Mouse (Mus musculus) kidney, embryonic 14.5 days (tissue): ENCODE data around the gene Tectb. TPM values are rescaled to one million over a fixed set of nuclear protein-coding genes. Genes with fewer than 3 reads are reported as not detected.

ENCODE experiments used
- ATAC-seq: fragments of 200-750 bp; cut with Nextera tagmentation; 2 replicates; pipeline ENCODE4 v1.8.0; 2017; ENCODE audit warnings: moderate number of reproducible peaks, mild to moderate bottlenecking, moderate TSS enrichment, moderate library complexity; ENCODE audit not compliant: low FRiP score, low TSS enrichment
- H3K27ac ChIP-seq: fragments of 300-500 bp; sonication (generic); 2 replicates; pipeline ENCODE4 v1.5.1; 2014; ENCODE audit warnings: low read depth, mild to moderate bottlenecking, low read length, moderate library complexity, mixed read lengths
- H3K27me3 ChIP-seq: fragments of 300-500 bp; sonication (generic); 2 replicates; pipeline ENCODE4 v1.6.1; 2014; ENCODE audit warnings: mild to moderate bottlenecking, low read length; ENCODE audit not compliant: control insufficient read depth, insufficient read depth
- H3K36me3 ChIP-seq: fragments of 300-500 bp; sonication (generic); 2 replicates; pipeline ENCODE4 v1.6.1; 2014; ENCODE audit warnings: low read length, mixed read lengths; ENCODE audit not compliant: control insufficient read depth, insufficient read depth
- H3K4me1 ChIP-seq: fragments of 300-500 bp; sonication (generic); 2 replicates; pipeline ENCODE4 v1.6.1; 2014; ENCODE audit warnings: low read length, mixed read lengths; ENCODE audit not compliant: control insufficient read depth, insufficient read depth
- H3K4me2 ChIP-seq: fragments of 300-500 bp; sonication (generic); replicated peaks from 2 replicates; pipeline ENCODE4 v1.6.1; 2014; ENCODE audit warnings: low read depth, mild to moderate bottlenecking, low read length
- H3K4me3 ChIP-seq: fragments of 300-500 bp; sonication (generic); 2 replicates; pipeline ENCODE4 v1.5.1; 2014; ENCODE audit warnings: mild to moderate bottlenecking, low read length
- H3K9ac ChIP-seq: fragments of 300-500 bp; sonication (generic); 2 replicates; pipeline ENCODE4 v1.6.1; 2014; ENCODE audit warnings: low read depth, mild to moderate bottlenecking, low read length, moderate library complexity
- H3K9me3 ChIP-seq: fragments of 300-500 bp; sonication (generic); 2 replicates; pipeline ENCODE4 v1.6.1; 2016; ENCODE audit warnings: low read length; ENCODE audit not compliant: control insufficient read depth
- WGBS: fragments of 180-500 bp; shearing (Covaris S2); extraction: QIAGEN DNeasy Blood & Tissue Kit; methylation state at CpG from one replicate; pipeline ENCODE4 v1.1.7; 2014; 5-methylcytosine and 5-hydroxymethylcytosine counted together
- polyA plus RNA-seq: library from polyadenylated mRNA; unstranded; fragments of >200 nt; fragmentation: Nextera tagmentation; extraction: Ambion mirVana; gene quantifications from 2 replicates; pipeline ENCODE4 v1.2.1, GENCODE M21; 2014

Tectb gene
- polyA plus RNA-seq, 1 experiment from 2014 or later, result not detected

- H3K4me3 ChIP-seq, result no peak overlapping the region
- H3K4me2 ChIP-seq, result no peak overlapping the region
- H3K9me3 ChIP-seq, result no peaks in the 10 kb centered on the region
- 58% methylated on average over 8 of the region's 8 CpGs for WGBS
- H3K9ac ChIP-seq, result no peak overlapping the region
- no peaks in the 10 kb centered on the region for H3K36me3 ChIP-seq
- no peak for ATAC-seq
- H3K27me3 ChIP-seq, result no peaks in the 10 kb centered on the region
- peaks cover 2% of the 10 kb centered on the region; the same call in 1 of the 2 replicates for H3K4me1 ChIP-seq
- H3K27ac ChIP-seq, result no peak overlapping the region
These were observed 21.9 kb upstream of the Tectb start for GRCm38 (mm10) chr19:55158606-55159005.

- H3K4me3 ChIP-seq, result no peak overlapping the region
- WGBS, result 51% methylated on average over 6 of the region's 6 CpGs
- no peak overlapping the region for H3K9ac ChIP-seq
- H3K36me3 ChIP-seq, result no peaks in the 10 kb centered on the region
- H3K27me3 ChIP-seq, result no peaks in the 10 kb centered on the region
- H3K9me3 ChIP-seq, result no peaks in the 10 kb centered on the region
- no peak overlapping the region for H3K4me2 ChIP-seq
- no peak for ATAC-seq
- peaks cover 2% of the 10 kb centered on the region; the same call in 1 of the 2 replicates for H3K4me1 ChIP-seq
- no peak overlapping the region for H3K27ac ChIP-seq
These were observed 20.7 kb upstream of the Tectb start for GRCm38 (mm10) chr19:55159826-55160225.

GRCm38 (mm10) chr19:55162271-55162670 lies 18.3 kb upstream of the Tectb start:
- Histone ChIP-seq H3K9me3 (no peaks in the 10 kb centered on the region), H3K27ac (no peak overlapping the region), H3K36me3 (no peaks in the 10 kb centered on the region), H3K9ac (no peak overlapping the region), H3K27me3 (no peaks in the 10 kb centered on the region), H3K4me2 (no peak overlapping the region), H3K4me3 (no peak overlapping the region), H3K4me1 (peaks cover 2% of the 10 kb centered on the region; the same call in 1 of the 2 replicates)
- no peak for ATAC-seq
- 76% methylated on average over 4 of the region's 4 CpGs for WGBS

- no peak for ATAC-seq
- H3K36me3 ChIP-seq, result no peaks in the 10 kb centered on the region
- no peak overlapping the region for H3K9ac ChIP-seq
- no peak overlapping the region for H3K4me2 ChIP-seq
- H3K27ac ChIP-seq, result no peak overlapping the region
- no peaks in the 10 kb centered on the region for H3K4me1 ChIP-seq
- H3K4me3 ChIP-seq, result no peak overlapping the region
- no peaks in the 10 kb centered on the region for H3K9me3 ChIP-seq
- WGBS, result 78% methylated on average over 1 of the region's 1 CpGs
- H3K27me3 ChIP-seq, result no peaks in the 10 kb centered on the region
These were observed 16.4 kb upstream of the Tectb start for GRCm38 (mm10) chr19:55164162-55164561.

- ATAC-seq, result no peak
- Histone ChIP-seq H3K4me2 (no peak overlapping the region), H3K27ac (no peak overlapping the region), H3K9me3 (peaks cover 7% of the 10 kb centered on the region; the same call in 1 of the 2 replicates), H3K9ac (no peak overlapping the region), H3K4me3 (no peak overlapping the region), H3K36me3 (no peaks in the 10 kb centered on the region), H3K27me3 (no peaks in the 10 kb centered on the region), H3K4me1 (no peaks in the 10 kb centered on the region)
- 63% methylated on average over 1 of the region's 1 CpGs for WGBS
These were observed 15.2 kb upstream of the Tectb start for GRCm38 (mm10) chr19:55165183-55165865.

GRCm38 (mm10) chr19:55165954-55166353 lies 14.6 kb upstream of the Tectb start:
- H3K4me3 ChIP-seq, result no peak overlapping the region
- no peaks in the 10 kb centered on the region for H3K36me3 ChIP-seq
- ATAC-seq, result no peak
- no peak overlapping the region for H3K9ac ChIP-seq
- no peak overlapping the region for H3K27ac ChIP-seq
- H3K27me3 ChIP-seq, result no peaks in the 10 kb centered on the region
- 76% methylated on average over 4 of the region's 4 CpGs for WGBS
- H3K9me3 ChIP-seq, result peaks cover 9% of the 10 kb centered on the region; the same call in 1 of the 2 replicates
- H3K4me2 ChIP-seq, result no peak overlapping the region
- H3K4me1 ChIP-seq, result no peaks in the 10 kb centered on the region

- no peaks in the 10 kb centered on the region for H3K27me3 ChIP-seq
- no peak overlapping the region for H3K27ac ChIP-seq
- no peaks in the 10 kb centered on the region for H3K4me1 ChIP-seq
- H3K4me3 ChIP-seq, result no peak overlapping the region
- H3K9ac ChIP-seq, result no peak overlapping the region
- peaks cover 9% of the 10 kb centered on the region; the same call in 1 of the 2 replicates for H3K9me3 ChIP-seq
- H3K4me2 ChIP-seq, result no peak overlapping the region
- 90% methylated on average over 2 of the region's 2 CpGs for WGBS
- ATAC-seq, result no peak
- H3K36me3 ChIP-seq, result no peaks in the 10 kb centered on the region
These were observed 13.8 kb upstream of the Tectb start for GRCm38 (mm10) chr19:55166741-55167140.

- WGBS, result 72% methylated on average over 2 of the region's 2 CpGs
- Histone ChIP-seq H3K9ac (no peak overlapping the region), H3K4me2 (no peak overlapping the region), H3K4me3 (no peak overlapping the region), H3K27me3 (no peaks in the 10 kb centered on the region), H3K27ac (no peak overlapping the region), H3K9me3 (peaks cover 9% of the 10 kb centered on the region; the same call in 1 of the 2 replicates), H3K4me1 (no peaks in the 10 kb centered on the region), H3K36me3 (no peaks in the 10 kb centered on the region)
- no peak for ATAC-seq
These were observed 12.8 kb upstream of the Tectb start for GRCm38 (mm10) chr19:55167741-55168140.

GRCm38 (mm10) chr19:55168360-55168759 lies 12.2 kb upstream of the Tectb start:
- Histone ChIP-seq H3K9ac (no peak overlapping the region), H3K9me3 (peaks cover 9% of the 10 kb centered on the region; the same call in 1 of the 2 replicates), H3K4me3 (no peak overlapping the region), H3K27ac (no peak overlapping the region), H3K4me1 (no peaks in the 10 kb centered on the region), H3K4me2 (no peak overlapping the region), H3K36me3 (no peaks in the 10 kb centered on the region), H3K27me3 (no peaks in the 10 kb centered on the region)
- 76% methylated on average over 6 of the region's 6 CpGs for WGBS
- no peak for ATAC-seq
